Mouse (Mus musculus): ENCODE measurements around the gene Polr3gl. TPM values are rescaled to one million over a fixed set of nuclear protein-coding genes. Genes with fewer than 3 reads are reported as not detected.

The Polr3gl gene
- polyA plus RNA-seq, 1 experiment = 72.3 TPM

- TF ChIP-seq POLR2A (IDR thresholded peaks at IDR 0.05; ENCODE audit: borderline replicate concordance, control insufficient read depth, low read depth, low read length) (no peak), CTCF (IDR thresholded peaks at IDR 0.05; ENCODE audit: control insufficient read depth, insufficient read depth, low read length) (no peak)
- no peaks in the 10 kb centered on the region; the same call in 1 of the 2 replicates for H3K4me1 ChIP-seq (ENCODE audit: control insufficient read depth, insufficient read depth, low read length)
- 47% methylated on average over 4 of the region's 4 CpGs for WGBS
- no peak overlapping the region for H3K27ac ChIP-seq (ENCODE audit: control insufficient read depth, insufficient read depth, low read depth, low read length, poor library complexity)
- H3K4me3 ChIP-seq (replicated peaks; ENCODE audit: control insufficient read depth, low read depth, low read length) = no peak overlapping the region
These were observed 47.1 kb downstream of the Polr3gl start for GRCm38 (mm10) chr3:96546880-96547279.

GRCm38 (mm10) chr3:96545565-96545964 is 48.4 kb downstream of the Polr3gl start:
- 26% methylated on average over 1 of the region's 1 CpGs for WGBS
- TF ChIP-seq CTCF (IDR thresholded peaks at IDR 0.05; ENCODE audit: control insufficient read depth, insufficient read depth, low read length) (no peak), POLR2A (IDR thresholded peaks at IDR 0.05; ENCODE audit: borderline replicate concordance, control insufficient read depth, low read depth, low read length) (no peak)
- Histone ChIP-seq H3K27ac (ENCODE audit: control insufficient read depth, insufficient read depth, low read depth, low read length, poor library complexity) (no peak overlapping the region), H3K4me1 (ENCODE audit: control insufficient read depth, insufficient read depth, low read length) (no peaks in the 10 kb centered on the region; the same call in 1 of the 2 replicates), H3K4me3 (replicated peaks; ENCODE audit: control insufficient read depth, low read depth, low read length) (no peak overlapping the region)

- WGBS = 78% methylated on average over 11 of the region's 11 CpGs
- no peaks in the 10 kb centered on the region; the same call in 1 of the 2 replicates for H3K4me1 ChIP-seq (ENCODE audit: control insufficient read depth, insufficient read depth, low read length)
- H3K4me3 ChIP-seq (replicated peaks; ENCODE audit: control insufficient read depth, low read depth, low read length) = no peak overlapping the region
- TF ChIP-seq CTCF (IDR thresholded peaks at IDR 0.05; ENCODE audit: control insufficient read depth, insufficient read depth, low read length) (no peak), POLR2A (IDR thresholded peaks at IDR 0.05; ENCODE audit: borderline replicate concordance, control insufficient read depth, low read depth, low read length) (no peak)
- no peak overlapping the region for H3K27ac ChIP-seq (ENCODE audit: control insufficient read depth, insufficient read depth, low read depth, low read length, poor library complexity)
These were observed 50.6 kb downstream of the Polr3gl start for GRCm38 (mm10) chr3:96543345-96543744.

- H3K4me3 ChIP-seq (replicated peaks; ENCODE audit: control insufficient read depth, low read depth, low read length) = no peak overlapping the region
- no peaks in the 10 kb centered on the region; the same call in 1 of the 2 replicates for H3K4me1 ChIP-seq (ENCODE audit: control insufficient read depth, insufficient read depth, low read length)
- TF ChIP-seq CTCF (IDR thresholded peaks at IDR 0.05; ENCODE audit: control insufficient read depth, insufficient read depth, low read length) = no peak
- TF ChIP-seq POLR2A (IDR thresholded peaks at IDR 0.05; ENCODE audit: borderline replicate concordance, control insufficient read depth, low read depth, low read length) = no peak
- WGBS = 73% methylated on average over 8 of the region's 8 CpGs
- no peak overlapping the region for H3K27ac ChIP-seq (ENCODE audit: control insufficient read depth, insufficient read depth, low read depth, low read length, poor library complexity)
These were observed 51.4 kb downstream of the Polr3gl start for GRCm38 (mm10) chr3:96542554-96542953.

GRCm38 (mm10) chr3:96541328-96542078 is 52.5 kb downstream of the Polr3gl start:
- WGBS = 52% methylated on average over 14 of the region's 14 CpGs
- no peaks in the 10 kb centered on the region for H3K4me1 ChIP-seq (ENCODE audit: control insufficient read depth, insufficient read depth, low read length)
- TF ChIP-seq CTCF (IDR thresholded peaks at IDR 0.05; ENCODE audit: control insufficient read depth, insufficient read depth, low read length) (no peak), POLR2A (IDR thresholded peaks at IDR 0.05; ENCODE audit: borderline replicate concordance, control insufficient read depth, low read depth, low read length) (no peak)
- H3K27ac ChIP-seq (ENCODE audit: control insufficient read depth, insufficient read depth, low read depth, low read length, poor library complexity) = no peak overlapping the region
- no peak overlapping the region for H3K4me3 ChIP-seq (replicated peaks; ENCODE audit: control insufficient read depth, low read depth, low read length)

GRCm38 (mm10) chr3:96540740-96541139 is 53.2 kb downstream of the Polr3gl start:
- WGBS = 61% methylated on average over 6 of the region's 6 CpGs
- TF ChIP-seq POLR2A (IDR thresholded peaks at IDR 0.05; ENCODE audit: borderline replicate concordance, control insufficient read depth, low read depth, low read length) (no peak), CTCF (IDR thresholded peaks at IDR 0.05; ENCODE audit: control insufficient read depth, insufficient read depth, low read length) (no peak)
- H3K27ac ChIP-seq (ENCODE audit: control insufficient read depth, insufficient read depth, low read depth, low read length, poor library complexity) = no peak overlapping the region
- no peak overlapping the region for H3K4me3 ChIP-seq (replicated peaks; ENCODE audit: control insufficient read depth, low read depth, low read length)
- H3K4me1 ChIP-seq (ENCODE audit: control insufficient read depth, insufficient read depth, low read length) = no peaks in the 10 kb centered on the region

GRCm38 (mm10) chr3:96539316-96539715 is 54.7 kb downstream of the Polr3gl start:
- no peak for TF ChIP-seq CTCF (IDR thresholded peaks at IDR 0.05; ENCODE audit: control insufficient read depth, insufficient read depth, low read length)
- no peak for TF ChIP-seq POLR2A (IDR thresholded peaks at IDR 0.05; ENCODE audit: borderline replicate concordance, control insufficient read depth, low read depth, low read length)
- 78% methylated on average over 2 of the region's 2 CpGs for WGBS
- no peaks in the 10 kb centered on the region for H3K4me1 ChIP-seq (ENCODE audit: control insufficient read depth, insufficient read depth, low read length)

GRCm38 (mm10) chr3:96534300-96534699 is 59.7 kb downstream of the Polr3gl start:
- H3K27ac ChIP-seq (ENCODE audit: control insufficient read depth, insufficient read depth, low read depth, low read length, poor library complexity) = no peak overlapping the region
- H3K4me1 ChIP-seq (ENCODE audit: control insufficient read depth, insufficient read depth, low read length) = no peaks in the 10 kb centered on the region
- no peak overlapping the region for H3K4me3 ChIP-seq (replicated peaks; ENCODE audit: control insufficient read depth, low read depth, low read length)
- TF ChIP-seq CTCF (IDR thresholded peaks at IDR 0.05; ENCODE audit: control insufficient read depth, insufficient read depth, low read length) (no peak), POLR2A (IDR thresholded peaks at IDR 0.05; ENCODE audit: borderline replicate concordance, control insufficient read depth, low read depth, low read length) (no peak)
- 60% methylated on average over 2 of the region's 2 CpGs for WGBS

More at GRCm38 (mm10) chr3:96539316-96539715, 54.7 kb downstream of the Polr3gl start:
- Histone ChIP-seq H3K27ac (ENCODE audit: control insufficient read depth, insufficient read depth, low read depth, low read length, poor library complexity) (no peak overlapping the region), H3K4me3 (replicated peaks; ENCODE audit: control insufficient read depth, low read depth, low read length) (no peak overlapping the region)

Measured in bone marrow, adult 2 months (tissue).